Mouse (Mus musculus) cerebellum, postnatal 10 days (tissue): Measurements from ENCODE around the gene Usp19.

ENCODE experiments used
- DNase-seq, 2 experiments: peaks; one replicate each; pipeline ENCODE4 v3.0.0; 2021; ENCODE audit warnings: mixed read lengths in 2 of 2

Usp19 gene

DNA sequence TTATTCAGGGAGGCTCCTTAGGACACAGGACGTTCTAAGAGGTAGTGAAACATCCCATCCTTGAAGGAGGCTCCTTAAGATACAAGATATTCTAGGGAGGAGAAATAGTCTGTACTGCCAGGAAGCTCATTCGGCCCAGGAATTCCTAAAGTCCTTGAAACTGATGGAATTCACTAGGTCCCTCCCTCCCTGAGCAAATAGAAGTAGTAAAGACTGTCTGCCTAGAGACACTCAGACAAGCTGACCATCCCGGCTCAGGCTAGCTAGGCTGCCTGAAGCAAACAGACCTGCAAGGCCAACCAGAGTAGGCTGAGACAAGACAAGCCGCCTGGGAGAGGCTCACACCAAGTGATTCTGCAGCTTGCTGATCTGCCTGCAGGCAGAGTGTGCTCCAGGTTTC is 20.6 kb upstream of the Usp19 start:
- DNase-seq = no peak

DNA sequence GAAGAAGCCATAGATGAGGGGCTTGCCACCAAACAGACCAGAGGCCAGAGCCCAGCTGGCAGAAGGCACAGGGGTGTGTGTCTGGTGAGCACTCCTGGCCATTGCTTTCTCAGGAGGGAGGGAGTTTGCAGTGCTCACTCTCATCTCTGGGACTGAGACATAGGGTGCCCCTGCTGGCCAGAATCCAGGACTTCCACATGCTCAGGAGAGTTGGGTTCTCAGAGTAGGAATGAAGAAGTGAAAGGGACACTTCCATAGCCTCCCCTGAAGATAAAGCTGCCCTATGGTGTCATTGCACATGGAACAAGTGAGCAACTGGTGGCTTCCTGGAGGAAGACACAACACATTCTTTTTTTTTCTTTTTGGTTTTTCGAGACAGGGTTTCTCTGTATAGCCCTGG is 15.9 kb upstream of the Usp19 start:
- no peak for DNase-seq

DNA sequence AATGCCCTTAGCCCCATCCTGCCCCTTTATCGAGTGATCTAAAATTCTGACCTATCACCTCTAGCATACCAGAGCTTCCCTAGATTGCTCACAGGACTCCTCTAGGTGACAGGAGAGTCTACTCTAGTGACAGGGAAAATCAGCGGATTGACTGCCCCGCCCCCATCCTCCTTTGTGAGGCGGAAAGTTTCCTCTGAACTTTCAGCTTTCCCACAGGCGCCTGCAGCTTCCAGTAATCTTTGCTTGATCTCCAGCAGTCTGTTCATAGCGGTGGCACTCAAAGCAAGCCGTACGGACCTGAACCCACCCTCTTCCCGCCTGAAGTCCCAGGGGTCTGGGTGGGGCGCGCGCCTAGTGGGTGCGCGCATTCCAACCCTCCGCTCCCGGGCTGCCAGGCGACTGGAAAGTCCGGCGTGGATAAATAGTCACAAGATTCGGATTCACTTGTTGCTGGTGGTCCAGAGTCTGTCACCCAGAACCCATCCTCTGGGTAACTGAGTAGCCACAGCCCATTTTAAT is 11.7 kb upstream of the Usp19 start:
- peak; percentile 41 to 61 for DNase-seq

DNA sequence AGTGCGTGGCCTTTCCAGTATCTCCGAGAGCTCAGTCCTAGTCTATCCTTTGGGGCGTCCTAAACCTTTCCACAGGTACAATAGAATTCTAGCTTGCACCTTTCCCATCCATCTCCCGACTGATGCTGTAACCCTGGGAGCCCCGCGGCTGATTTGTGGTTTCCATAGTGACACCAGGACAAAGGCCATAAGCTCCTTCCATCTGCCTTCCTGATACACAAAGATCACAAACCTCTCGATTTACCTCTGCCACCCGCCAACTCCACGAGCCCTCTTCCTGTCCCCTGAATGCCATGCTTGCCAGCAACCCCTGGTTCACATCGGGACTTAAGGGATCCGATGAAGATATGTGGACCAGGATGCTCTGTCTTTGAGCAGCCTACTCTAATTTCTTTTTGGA is 11.2 kb upstream of the Usp19 start:
- DNase-seq = no peak

DNA sequence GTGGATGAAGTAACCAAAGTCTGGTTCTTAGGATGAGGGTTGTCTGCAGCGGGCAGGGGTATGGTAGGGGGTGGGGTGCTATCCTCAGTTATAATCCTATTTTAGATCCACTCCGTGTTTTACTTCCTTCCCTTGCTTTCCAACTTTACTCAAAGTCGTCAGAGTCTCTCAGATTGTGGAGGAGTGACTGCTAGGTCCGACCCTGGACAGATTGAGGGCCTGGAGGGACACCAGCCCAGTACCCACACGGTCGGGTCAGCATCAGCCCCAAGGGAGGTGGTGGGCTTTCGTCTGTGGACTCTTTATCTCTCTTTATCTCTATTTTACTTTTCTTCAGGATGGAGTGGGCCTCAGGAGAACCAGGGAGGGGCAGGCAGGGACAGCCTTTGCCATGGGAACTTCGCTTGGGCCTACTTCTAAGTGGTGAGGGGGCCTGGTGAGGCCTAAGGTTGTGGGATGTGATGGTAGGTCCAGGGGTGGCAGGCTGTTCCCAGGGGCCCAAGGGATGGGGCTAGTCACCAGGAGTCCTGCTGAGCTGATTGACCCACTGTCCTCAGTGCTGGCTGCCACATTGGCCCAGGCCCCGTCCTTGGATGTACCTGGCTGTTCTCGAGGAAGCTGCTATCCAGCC is 10.6 kb upstream of the Usp19 start, which contains the start of gene Lamb2:
TSS of gene Lamb2 (plus strand) at position 16 of the 631 bp plus-strand sequence.
- no peak for DNase-seq

DNA sequence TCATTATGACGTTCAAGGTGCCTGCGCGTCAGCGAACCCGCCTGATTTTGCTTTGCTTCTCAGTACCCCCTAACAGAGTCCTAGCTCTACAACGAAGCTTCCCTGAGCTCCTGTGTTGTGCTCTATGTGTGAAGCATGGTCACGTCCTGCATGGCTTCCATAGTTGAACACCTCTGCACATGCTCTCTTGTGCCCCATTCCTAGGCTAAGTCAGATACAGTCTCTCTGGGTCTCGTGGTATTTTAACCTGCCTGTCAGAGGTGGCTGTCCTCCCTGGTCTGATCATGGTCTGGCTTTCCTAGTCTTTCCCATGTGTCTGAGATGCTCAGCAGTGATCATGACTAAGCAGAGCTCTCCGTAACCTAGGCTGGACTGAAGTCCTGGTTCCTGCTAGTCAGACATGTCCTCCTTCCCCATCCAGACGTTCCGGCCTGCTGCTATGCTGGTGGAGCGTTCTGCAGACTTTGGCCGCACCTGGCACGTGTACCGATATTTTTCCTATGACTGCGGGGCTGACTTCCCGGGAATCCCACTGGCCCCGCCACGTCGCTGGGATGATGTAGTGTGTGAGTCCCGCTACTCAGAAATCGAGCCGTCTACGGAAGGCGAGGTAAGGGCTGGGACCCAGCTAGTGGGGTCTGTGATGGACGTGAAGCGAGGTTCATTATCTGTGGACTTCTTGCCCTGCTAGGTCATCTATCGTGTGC is 9.4 kb upstream of the Usp19 start:
- DNase-seq = no peak

DNA sequence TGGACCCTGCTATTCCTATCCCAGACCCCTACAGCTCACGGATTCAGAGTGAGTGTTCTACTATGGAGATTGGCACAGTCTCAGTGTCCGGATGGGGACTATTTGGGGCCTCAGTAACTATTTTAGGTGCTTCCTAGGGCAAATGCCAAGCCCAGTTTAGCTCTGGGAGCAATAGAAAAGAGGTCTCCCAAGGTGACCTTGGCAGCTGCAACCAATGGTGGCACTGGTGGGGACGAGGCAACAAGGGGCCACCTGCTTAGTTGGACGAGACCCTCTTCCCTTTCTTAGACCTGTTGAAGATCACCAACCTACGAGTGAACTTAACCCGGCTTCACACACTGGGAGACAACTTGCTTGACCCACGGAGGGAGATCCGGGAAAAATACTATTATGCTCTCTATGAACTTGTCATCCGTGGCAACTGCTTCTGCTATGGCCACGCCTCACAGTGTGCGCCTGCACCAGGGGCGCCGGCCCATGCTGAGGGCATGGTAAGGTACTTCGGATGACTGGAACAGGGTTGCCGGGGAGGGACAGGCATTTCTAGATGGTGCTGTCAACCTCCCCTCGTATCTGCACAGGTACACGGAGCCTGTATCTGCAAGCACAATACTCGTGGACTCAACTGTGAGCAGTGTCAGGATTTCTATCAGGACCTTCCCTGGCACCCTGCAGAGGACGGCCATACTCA is 8.7 kb upstream of the Usp19 start:
- DNase-seq = no peak

DNA sequence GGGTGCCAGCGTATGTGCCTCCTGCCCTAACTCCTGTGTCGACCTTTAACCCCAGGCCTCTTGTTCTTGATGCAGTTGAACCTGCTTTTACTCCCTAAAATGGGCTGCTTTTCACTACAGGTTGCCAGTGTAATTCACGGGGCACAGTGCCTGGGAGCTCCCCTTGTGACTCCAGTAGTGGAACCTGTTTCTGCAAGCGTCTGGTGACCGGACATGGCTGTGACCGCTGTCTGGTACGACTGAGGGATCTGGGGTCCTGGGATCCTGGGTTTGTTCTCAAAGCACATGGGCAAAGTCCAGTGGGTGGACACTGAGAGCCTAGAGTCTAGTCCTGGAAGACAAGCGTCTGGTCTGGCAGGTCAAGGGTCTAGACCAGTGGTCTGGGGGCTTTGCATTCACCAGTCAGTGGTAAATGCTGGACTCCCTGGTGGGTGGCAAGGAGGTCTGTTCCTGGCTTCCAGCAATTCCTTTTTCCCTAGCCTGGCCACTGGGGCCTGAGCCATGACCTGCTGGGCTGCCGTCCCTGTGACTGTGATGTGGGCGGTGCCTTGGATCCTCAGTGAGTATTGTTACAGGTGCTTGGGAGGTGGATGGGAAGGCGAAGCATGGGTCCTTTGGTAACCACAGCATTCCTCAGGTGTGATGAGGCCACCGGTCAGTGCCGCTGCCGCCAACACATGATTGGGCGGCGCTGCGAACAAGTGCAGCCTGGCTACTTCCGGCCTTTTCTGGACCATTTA is 7.2 kb upstream of the Usp19 start:
- DNase-seq = no peak

DNA sequence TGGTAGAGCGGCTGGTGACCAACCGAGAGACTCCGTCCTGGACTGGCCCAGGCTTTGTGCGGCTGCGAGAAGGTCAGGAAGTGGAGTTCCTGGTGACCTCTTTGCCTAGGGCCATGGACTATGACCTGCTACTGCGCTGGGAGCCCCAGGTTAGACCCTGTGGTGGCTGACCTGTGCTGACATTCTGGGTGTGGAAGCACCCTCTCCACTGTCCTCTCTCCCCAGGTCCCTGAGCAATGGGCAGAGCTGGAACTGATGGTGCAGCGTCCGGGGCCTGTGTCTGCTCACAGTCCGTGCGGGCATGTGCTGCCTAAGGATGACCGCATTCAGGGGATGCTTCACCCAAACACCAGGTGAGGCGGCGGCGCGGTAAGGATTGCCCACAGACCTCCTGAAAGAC is 6.4 kb upstream of the Usp19 start:
- no peak for DNase-seq

DNA sequence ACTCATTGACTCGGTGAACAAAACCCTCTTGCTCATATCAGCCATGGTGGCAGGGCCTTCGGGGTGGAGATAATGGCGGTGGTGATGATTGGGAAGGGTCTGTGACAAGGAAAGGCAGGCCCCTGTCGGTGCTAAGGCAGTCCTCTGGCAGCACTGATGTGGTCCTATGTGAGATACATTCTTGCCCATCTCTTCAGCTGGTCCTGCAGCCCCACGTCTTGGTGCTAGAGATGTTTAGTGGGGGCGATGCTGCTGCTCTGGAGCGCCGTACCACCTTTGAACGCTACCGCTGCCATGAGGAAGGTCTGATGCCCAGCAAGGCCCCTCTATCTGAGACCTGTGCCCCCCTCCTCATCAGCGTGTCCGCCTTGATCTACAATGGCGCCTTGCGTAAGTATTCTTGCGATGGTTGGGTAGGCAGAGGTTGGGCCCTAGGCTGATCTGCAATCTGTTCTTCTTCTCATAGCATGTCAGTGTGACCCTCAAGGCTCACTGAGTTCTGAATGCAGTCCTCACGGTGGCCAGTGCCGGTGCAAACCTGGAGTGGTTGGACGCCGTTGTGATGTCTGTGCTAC is 5.0 kb upstream of the Usp19 start:
- DNase-seq = no peak

DNA sequence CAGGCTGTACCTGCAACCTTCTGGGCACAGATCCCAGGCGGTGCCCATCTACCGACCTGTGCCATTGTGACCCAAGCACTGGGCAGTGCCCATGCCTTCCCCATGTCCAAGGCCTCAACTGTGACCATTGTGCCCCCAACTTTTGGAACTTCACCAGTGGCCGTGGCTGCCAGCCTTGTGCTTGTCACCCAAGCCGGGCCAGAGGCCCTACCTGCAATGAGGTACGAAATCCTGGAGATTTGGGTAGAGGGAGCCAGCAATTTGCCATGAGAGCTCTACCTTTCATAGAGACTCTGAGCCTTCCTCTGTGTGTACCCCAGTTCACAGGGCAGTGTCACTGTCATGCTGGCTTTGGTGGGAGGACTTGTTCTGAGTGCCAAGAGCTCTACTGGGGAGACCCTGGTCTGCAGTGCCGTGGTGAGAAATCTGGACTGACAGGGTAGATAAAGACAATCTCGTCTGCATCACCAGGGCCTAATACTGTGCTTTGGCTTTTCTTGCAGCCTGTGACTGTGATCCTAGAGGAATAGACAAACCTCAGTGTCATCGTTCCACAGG is 3.4 kb upstream of the Usp19 start:
- no peak for DNase-seq

DNA sequence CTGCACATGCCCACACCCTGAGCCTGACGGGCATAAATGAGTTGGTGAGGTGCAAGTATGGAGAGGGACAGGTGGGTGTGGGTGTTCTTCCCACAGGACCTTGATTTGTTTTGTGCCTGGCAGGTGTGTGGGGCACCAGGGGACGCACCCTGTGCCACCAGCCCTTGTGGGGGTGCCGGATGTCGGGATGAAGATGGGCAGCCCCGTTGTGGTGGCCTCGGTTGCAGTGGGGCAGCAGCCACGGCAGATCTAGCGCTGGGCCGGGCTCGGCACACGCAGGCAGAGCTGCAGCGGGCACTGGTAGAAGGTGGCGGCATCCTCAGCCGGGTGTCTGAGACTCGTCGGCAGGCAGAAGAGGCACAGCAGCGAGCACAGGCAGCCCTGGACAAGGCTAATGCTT is 2.0 kb upstream of the Usp19 start:
- DNase-seq = no peak

DNA sequence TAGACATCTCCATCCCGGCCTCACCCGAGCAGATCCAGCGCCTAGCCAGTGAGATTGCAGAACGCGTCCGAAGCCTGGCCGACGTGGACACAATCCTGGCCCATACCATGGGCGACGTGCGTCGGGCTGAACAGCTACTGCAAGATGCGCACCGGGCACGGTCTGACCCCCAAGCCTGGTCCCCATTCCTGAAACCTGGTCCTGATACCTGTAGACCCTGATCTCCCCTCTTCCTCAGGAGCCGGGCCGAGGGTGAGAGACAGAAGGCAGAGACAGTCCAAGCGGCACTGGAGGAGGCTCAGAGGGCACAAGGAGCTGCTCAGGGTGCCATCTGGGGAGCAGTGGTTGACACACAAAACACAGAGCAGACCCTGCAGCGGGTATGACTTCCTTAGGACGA is 1.2 kb upstream of the Usp19 start:
- DNase-seq = no peak

DNA sequence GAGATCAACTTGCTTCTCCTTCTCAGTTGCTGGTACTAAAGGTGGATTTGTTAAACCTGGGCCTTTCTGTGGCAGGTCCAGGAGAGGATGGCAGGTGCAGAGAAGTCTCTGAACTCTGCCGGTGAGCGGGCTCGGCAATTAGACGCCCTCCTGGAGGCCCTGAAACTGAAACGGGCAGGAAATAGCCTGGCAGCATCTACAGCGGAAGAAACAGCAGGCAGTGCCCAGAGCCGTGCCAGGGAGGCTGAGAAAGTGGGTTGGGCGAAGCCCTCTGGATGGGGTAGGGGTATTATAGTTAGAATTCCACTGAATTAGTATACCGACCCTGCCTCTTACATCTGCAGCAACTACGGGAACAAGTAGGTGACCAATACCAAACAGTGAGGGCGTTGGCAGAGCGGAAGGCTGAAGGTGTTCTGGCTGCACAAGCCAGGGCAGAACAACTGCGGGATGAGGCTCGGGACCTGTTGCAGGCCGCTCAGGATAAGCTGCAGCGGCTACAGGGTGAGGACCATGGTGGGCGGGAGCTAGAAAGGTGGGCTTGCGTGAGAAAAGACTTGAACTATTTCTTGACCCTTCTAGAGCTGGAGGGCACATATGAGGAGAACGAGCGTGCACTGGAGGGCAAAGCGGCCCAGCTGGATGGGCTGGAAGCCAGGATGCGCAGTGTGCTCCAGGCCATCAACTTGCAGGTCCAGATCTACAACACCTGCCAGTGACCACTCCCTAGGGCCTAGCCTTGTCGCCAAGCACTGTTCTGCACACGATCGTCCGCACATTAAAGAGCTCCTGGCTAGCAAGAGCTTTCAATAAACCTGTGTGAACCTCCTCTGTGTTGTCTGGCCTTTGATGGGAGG is 472 bp upstream of the Usp19 start:
- peak in 1 of 2 experiments; percentile 38 for DNase-seq

DNA sequence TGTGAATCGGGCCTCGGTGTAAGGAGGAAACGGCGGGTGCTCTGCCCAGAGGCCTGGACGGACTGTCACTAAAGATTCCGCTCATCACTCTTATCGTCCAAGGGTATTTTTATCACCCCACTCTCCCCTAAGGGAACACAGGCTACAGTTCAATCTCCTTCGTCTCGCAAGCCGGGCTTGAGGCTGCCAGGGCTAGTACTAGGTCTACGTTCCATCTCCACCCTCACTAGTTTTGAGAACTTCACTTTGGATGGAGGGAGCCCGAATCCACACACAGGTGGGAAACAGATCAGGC is 831 bp downstream of the Usp19 start:
- DNase-seq = no peak

DNA sequence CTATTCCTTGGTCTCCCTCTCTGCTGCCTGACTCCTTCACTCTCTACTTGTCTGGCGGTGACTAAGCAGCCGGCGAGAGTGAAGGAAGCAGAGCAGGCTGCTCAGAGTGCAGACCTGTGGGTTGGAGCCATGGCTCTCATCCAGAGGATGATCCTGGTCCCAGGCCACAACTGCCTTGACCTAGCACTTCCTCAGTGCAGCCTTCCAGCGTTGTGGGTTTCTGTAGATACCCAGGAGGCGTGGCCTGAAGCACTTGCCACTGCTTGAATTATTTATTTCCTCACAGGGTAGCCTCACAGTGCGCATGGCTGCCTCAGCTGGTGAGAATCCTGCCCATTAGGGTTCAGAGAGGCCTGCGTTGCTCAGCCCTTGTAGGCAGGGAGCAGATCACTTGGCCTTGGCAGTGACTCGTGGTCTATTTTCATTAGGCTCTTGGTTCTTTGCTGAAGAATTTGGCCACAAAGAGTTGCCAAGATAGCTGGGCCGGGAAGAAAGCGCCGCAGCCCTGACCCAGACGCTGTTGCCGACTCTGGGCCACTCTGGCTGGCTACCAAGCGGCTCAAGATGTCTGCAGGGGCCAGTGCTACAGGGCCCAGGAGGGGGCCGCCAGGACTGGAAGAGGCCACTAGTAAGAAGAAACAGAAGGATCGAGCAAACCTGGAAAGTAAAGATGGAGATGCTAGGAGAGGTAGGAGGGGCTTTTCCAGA is 1.8 kb downstream of the Usp19 start:
- peak in 1 of 2 experiments; percentile 45 for DNase-seq

DNA sequence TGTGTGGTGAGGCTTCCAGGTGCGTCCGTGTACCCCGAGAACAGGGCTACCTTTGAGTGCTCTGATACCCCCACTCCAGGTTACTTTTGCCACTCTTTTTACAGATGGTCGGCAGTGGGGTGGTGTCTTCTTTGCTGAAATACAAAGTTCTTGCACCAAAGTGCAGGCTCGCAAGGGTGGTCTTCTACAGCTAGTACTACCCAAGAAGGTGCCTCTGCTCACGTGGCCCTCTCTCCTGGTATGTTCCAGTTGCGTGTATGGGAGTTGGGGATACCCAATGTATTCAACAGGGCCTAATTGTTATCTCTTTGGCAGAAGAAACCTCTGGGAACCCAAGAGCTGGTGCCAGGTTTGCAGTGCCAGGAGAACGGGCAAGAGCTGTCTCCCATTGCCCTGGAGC is 2.8 kb downstream of the Usp19 start:
- no peak for DNase-seq

DNA sequence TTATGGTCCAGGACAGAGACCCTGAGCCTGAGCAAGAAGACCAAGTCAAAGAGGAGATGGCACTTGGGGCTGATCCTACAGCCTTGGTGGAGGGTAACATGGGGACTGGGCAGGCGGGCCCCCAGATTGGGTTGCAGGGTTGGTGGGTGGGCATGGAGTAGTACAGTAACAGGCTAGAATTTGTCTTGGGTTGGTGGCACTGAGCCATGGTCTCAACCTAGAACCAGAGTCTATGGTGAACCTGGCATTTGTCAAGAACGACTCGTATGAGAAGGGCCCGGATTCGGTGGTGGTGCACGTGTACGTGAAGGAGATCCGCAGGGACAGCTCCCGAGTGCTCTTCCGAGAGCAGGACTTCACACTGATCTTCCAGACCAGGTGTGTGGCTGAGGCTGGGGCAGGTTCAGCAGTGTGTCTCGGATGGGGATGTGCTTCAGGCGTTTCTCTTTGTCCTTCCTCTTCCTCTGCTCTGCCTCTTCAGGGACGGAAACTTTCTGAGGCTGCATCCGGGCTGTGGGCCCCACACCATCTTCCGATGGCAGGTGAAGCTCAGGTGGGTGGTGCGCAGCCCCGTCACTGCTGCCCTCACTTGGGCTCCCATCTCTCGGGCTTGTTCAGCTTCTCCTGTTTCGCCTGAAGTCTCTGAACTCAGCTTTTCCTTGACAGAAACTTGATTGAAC is 3.9 kb downstream of the Usp19 start:
- no peak for DNase-seq

DNA sequence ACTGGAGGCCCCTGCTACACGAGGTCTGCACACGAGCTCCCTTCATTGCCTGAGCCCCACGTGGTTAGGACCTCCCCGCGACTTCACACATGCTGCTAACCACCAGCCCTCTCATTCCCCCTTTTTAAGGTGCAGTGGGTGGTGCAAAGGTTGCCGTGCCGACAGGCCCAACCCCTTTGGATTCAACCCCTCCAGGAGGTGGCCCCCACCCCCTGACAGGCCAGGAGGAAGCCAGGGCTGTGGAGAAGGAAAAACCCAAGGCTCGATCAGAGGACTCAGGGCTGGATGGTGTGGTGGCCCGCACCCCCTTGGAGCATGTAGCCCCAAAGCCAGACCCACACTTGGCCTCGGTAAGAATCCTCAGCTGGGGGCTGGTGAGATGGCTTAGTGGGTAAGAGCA is 4.5 kb downstream of the Usp19 start:
- DNase-seq = no peak

DNA sequence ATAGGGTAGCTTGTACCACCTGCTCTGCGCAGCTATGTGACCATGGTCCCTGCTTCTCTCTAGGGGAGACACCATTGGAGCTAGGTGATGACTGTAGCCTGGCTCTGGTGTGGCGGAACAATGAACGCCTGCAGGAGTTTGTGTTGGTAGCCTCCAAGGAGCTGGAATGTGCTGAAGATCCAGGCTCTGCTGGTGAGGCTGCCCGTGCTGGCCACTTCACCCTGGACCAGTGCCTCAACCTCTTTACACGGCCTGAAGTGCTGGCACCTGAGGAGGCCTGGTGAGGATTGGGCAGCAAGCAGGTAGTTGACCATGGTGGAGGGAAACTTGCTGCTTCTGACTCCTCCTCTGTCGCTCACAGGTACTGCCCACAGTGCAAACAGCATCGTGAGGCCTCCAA is 8.8 kb downstream of the Usp19 start:
- no peak for DNase-seq

DNA sequence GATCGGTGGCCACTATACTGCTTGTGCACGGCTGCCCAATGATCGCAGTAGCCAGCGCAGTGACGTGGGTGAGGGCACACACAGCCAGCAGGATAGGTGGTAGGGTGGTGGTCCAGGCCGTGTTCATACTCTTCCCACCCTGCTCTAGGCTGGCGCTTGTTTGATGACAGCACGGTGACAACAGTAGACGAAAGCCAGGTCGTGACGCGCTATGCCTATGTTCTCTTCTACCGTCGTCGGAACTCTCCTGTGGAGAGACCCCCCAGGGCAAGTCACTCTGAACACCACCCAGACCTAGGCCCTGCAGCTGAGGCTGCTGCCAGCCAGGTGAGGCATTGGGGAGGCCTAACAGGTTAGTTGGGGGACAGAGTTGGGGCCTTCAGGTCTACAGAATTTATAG is 9.5 kb downstream of the Usp19 start:
- no peak for DNase-seq
